Mouse (Mus musculus) CH12.LX (cell line): ENCODE measurements around the gene Arhgap21. TPM values are rescaled to one million over a fixed set of nuclear protein-coding genes. Genes with fewer than 3 reads are reported as not detected.

Experiments
- DNase-seq: peaks from one replicate; pipeline ENCODE4 v3.0.0-alpha.2; 2013; ENCODE audit errors: extremely low read depth
- H3K27ac ChIP-seq: 2 replicates; pipeline ENCODE4 v1.5.1; 2012; ENCODE audit warnings: low read depth, mild to moderate bottlenecking, control low read depth, moderate library complexity; ENCODE audit not compliant: insufficient read depth
- H3K27me3 ChIP-seq: replicated peaks from 2 replicates; pipeline ENCODE3; 2012; ENCODE audit warnings: inconsistent platforms
- H3K36me3 ChIP-seq, 2 experiments: replicated peaks in 1 of 2; 2 replicates each; pipeline versions ENCODE3 to v1.6.1; 2012; ENCODE audit warnings: inconsistent platforms in 1 of 2, low read length in 1 of 2, mild to moderate bottlenecking in 1 of 2, mixed read lengths in 1 of 2, moderate library complexity in 1 of 2; ENCODE audit not compliant: control insufficient read depth in 1 of 2, insufficient read depth in 1 of 2
- H3K4me1 ChIP-seq, 2 experiments: 2 replicates each; pipeline ENCODE4 v1.6.1; 2012; ENCODE audit warnings: inconsistent platforms in 1 of 2, moderate library complexity in 1 of 2; ENCODE audit not compliant: insufficient read depth in 2 of 2, control insufficient read depth in 1 of 2
- H3K4me2 ChIP-seq: 2 replicates; pipeline ENCODE4 v1.6.1; 2012; ENCODE audit warnings: low read depth, mild to moderate bottlenecking, control low read depth; ENCODE audit not compliant: poor library complexity, insufficient read depth, severe bottlenecking
- H3K4me3 ChIP-seq, 3 experiments: fragments of 150-350 bp in 1 of 3; sonication (generic) in 1 of 3; replicated peaks in 1 of 3; 2 replicates each; pipeline versions ENCODE3 to v1.5.1; 2011 to 2012; ENCODE audit warnings: low read depth in 2 of 3, low read length in 2 of 3, mild to moderate bottlenecking in 2 of 3, moderate library complexity in 2 of 3, control low read depth in 1 of 3, improper control_type of control experiment in 1 of 3, inconsistent platforms in 1 of 3, mixed read lengths in 1 of 3; ENCODE audit not compliant: poor library complexity in 1 of 3
- H3K79me2 ChIP-seq: replicated peaks from 2 replicates; pipeline ENCODE4 v1.6.1; 2012; ENCODE audit warnings: mild to moderate bottlenecking, moderate library complexity; ENCODE audit not compliant: control insufficient read depth, poor library complexity, insufficient read depth, severe bottlenecking; ENCODE audit errors: extremely low read depth
- H3K9ac ChIP-seq: 2 replicates; pipeline ENCODE4 v1.6.1; 2012; ENCODE audit warnings: low read depth, mild to moderate bottlenecking, control low read depth, moderate library complexity; ENCODE audit not compliant: insufficient read depth
- H3K9me3 ChIP-seq: replicated peaks from 2 replicates; pipeline ENCODE3; 2012; ENCODE audit warnings: low read length, inconsistent platforms, mixed read lengths
- CHD1 ChIP-seq: IDR thresholded peaks from 2 replicates; pipeline ENCODE4 v1.6.1; 2012; ENCODE audit warnings: low read depth, low read length, improper control_type of control experiment, inconsistent platforms
- CTCF ChIP-seq, 2 experiments: IDR thresholded peaks in 1 of 2; conservative IDR thresholded peaks in 1 of 2; 2 replicates each; pipeline ENCODE4 v1.5.1; 2011 to 2012; ENCODE audit warnings: low read depth in 2 of 2, low read length in 2 of 2, improper control_type of control experiment in 1 of 2, inconsistent platforms in 1 of 2, mild to moderate bottlenecking in 1 of 2, moderate library complexity in 1 of 2
- ELF1 ChIP-seq: IDR thresholded peaks from 2 replicates; pipeline ENCODE4 v1.6.1; 2014; ENCODE audit warnings: low read depth, mild to moderate bottlenecking, inconsistent platforms, low read length, improper control_type of control experiment
- EP300 ChIP-seq: IDR thresholded peaks from 2 replicates; pipeline ENCODE4 v1.6.1; 2011; ENCODE audit warnings: low read length, improper control_type of control experiment
- GABPA ChIP-seq: IDR thresholded peaks from 2 replicates; pipeline ENCODE4 v1.6.1; 2012; ENCODE audit warnings: low read depth, low read length, improper control_type of control experiment, inconsistent platforms; ENCODE audit not compliant: insufficient replicate concordance
- HCFC1 ChIP-seq: IDR thresholded peaks from 2 replicates; pipeline ENCODE4 v1.6.1; 2012; ENCODE audit warnings: low read depth, mild to moderate bottlenecking, inconsistent platforms, low read length, improper control_type of control experiment
- JUND ChIP-seq: conservative IDR thresholded peaks from 2 replicates; pipeline ENCODE4 v1.6.1; 2011; ENCODE audit warnings: low read depth, low read length, improper control_type of control experiment
- KAT2A ChIP-seq: IDR thresholded peaks from 2 replicates; pipeline ENCODE4 v1.6.1; 2012; ENCODE audit warnings: low read length, improper control_type of control experiment, inconsistent platforms; ENCODE audit not compliant: insufficient replicate concordance
- MAFK ChIP-seq: IDR thresholded peaks from 2 replicates; pipeline ENCODE4 v1.6.1; 2011; ENCODE audit warnings: low read length, improper control_type of control experiment; ENCODE audit not compliant: insufficient replicate concordance
- MAZ ChIP-seq: IDR thresholded peaks from 2 replicates; pipeline ENCODE4 v1.6.1; 2012; ENCODE audit warnings: low read depth, mild to moderate bottlenecking, inconsistent platforms, low read length, improper control_type of control experiment, moderate library complexity
- MXI1 ChIP-seq: IDR thresholded peaks from 2 replicates; pipeline ENCODE4 v1.6.1; 2011; ENCODE audit warnings: mild to moderate bottlenecking, low read depth, low read length, improper control_type of control experiment
- MYC ChIP-seq: IDR thresholded peaks from 2 replicates; pipeline ENCODE4 v1.6.1; 2011; ENCODE audit warnings: low read depth, mild to moderate bottlenecking, improper control_type of control experiment, low read length
- PAX5 ChIP-seq: IDR thresholded peaks from 2 replicates; pipeline ENCODE4 v1.6.1; 2012; ENCODE audit warnings: low read length, inconsistent platforms, mixed read lengths
- POLR2A ChIP-seq: IDR thresholded peaks from 2 replicates; pipeline ENCODE4 v1.6.1; 2011; ENCODE audit warnings: low read depth, mild to moderate bottlenecking, improper control_type of control experiment, low read length
- POLR2AphosphoS2 ChIP-seq: IDR thresholded peaks from 2 replicates; pipeline ENCODE4 v1.6.1; 2011; ENCODE audit warnings: low read depth, low read length, improper control_type of control experiment
- RCOR1 ChIP-seq: conservative IDR thresholded peaks from 2 replicates; pipeline ENCODE4 v1.6.1; 2012; ENCODE audit warnings: low read depth, mild to moderate bottlenecking, inconsistent platforms, low read length, improper control_type of control experiment
- SIN3A ChIP-seq: IDR thresholded peaks from 2 replicates; pipeline ENCODE4 v1.6.1; 2012; ENCODE audit warnings: low read length, improper control_type of control experiment, inconsistent platforms
- SMC3 ChIP-seq: IDR thresholded peaks from 2 replicates; pipeline ENCODE4 v1.6.1; 2011; ENCODE audit warnings: low read depth, low read length, improper control_type of control experiment
- TCF12 ChIP-seq: IDR thresholded peaks from 2 replicates; pipeline ENCODE4 v1.6.1; 2014; ENCODE audit warnings: low read depth, mild to moderate bottlenecking, inconsistent platforms, low read length, improper control_type of control experiment
- UBTF ChIP-seq: IDR thresholded peaks from 2 replicates; pipeline ENCODE4 v1.6.1; 2012; ENCODE audit warnings: low read depth, mild to moderate bottlenecking, inconsistent platforms, low read length, improper control_type of control experiment, moderate library complexity
- USF1 ChIP-seq: IDR thresholded peaks from 2 replicates; pipeline ENCODE4 v1.6.1; 2014; ENCODE audit warnings: low read depth, mild to moderate bottlenecking, inconsistent platforms, low read length, improper control_type of control experiment
- ZC3H11A ChIP-seq: IDR thresholded peaks from 2 replicates; pipeline ENCODE4 v1.6.1; 2012; ENCODE audit warnings: low read depth, mild to moderate bottlenecking, inconsistent platforms, low read length, improper control_type of control experiment
- ZKSCAN1 ChIP-seq: IDR thresholded peaks from 2 replicates; pipeline ENCODE4 v1.6.1; 2012; ENCODE audit warnings: low read depth, inconsistent platforms, low read length, improper control_type of control experiment, borderline replicate concordance
- ZMIZ1 ChIP-seq: IDR thresholded peaks from 2 replicates; pipeline ENCODE4 v1.6.1; 2012; ENCODE audit warnings: low read depth, mild to moderate bottlenecking, inconsistent platforms, low read length, improper control_type of control experiment
- ZNF384 ChIP-seq: IDR thresholded peaks from 2 replicates; pipeline ENCODE4 v1.6.1; 2012; ENCODE audit warnings: low read depth, low read length, improper control_type of control experiment, inconsistent platforms
- dilution Hi-C: fragments of 300-500 bp; cut with MboI; formaldehyde crosslinking; loops from 2 replicates; pipeline ENCODE4 v1.14.3; 2020; ENCODE audit warnings: low sequenced_read_pairs; ENCODE audit not compliant: extremely low pct_unique_long_range_greater_than_20kb, extremely low pct_ligation_motif_present
- in situ Hi-C: fragments of 300-500 bp; cut with MboI; formaldehyde crosslinking; loops from 3 replicates; pipeline ENCODE4 v1.14.3; 2019; ENCODE audit warnings: low sequenced_read_pairs, low pct_ligation_motif_present, low pct_unique_long_range_greater_than_20kb, mixed read lengths
- polyA plus RNA-seq: library from polyadenylated mRNA; unstranded; fragments of >175 nt; gene quantifications from 2 replicates; pipeline ENCODE4 v1.2.1, GENCODE M21; 2012; ENCODE audit warnings: low read depth; ENCODE audit not compliant: insufficient read length
- total RNA-seq, 2 experiments: library from RNA; depleted of rRNA; stranded (reverse); fragments of 300-350 nt in 1 of 2; fragments of >200 nt in 1 of 2; gene quantifications; 2 replicates each; pipeline ENCODE4 v1.2.3; 2012 to 2014

The Arhgap21 gene
- total and polyA plus RNA-seq, 3 experiments: 7.6 to 22.7 (median 10.8) TPM

DNA sequence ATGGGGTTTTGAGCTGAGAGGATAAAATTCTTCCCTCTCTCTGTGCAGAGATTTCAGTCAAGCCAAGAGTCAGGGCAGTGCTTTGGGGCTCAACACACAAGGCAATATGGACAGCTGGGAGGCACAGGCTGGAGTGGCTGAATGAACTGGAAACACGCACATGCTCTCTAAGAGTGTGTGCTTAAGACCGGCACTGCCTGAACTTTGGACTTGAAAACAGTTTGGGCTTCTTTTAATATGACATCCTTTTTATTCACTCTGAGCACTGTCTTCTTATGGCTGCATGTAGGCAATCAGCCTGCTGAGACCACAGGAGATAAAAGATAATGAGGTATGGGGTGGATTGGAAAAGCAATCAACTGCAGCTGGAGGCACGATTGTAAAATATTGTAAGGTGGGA is 137.8 kb downstream of the Arhgap21 start:
- no peak for DNase-seq
- dilution Hi-C loops: no loop called here
- H3K36me3 ChIP-seq: no peaks in the 10 kb centered on the region
- no peaks in the 10 kb centered on the region for H3K4me1 ChIP-seq
- no peak overlapping the region for H3K4me2 ChIP-seq
- in situ Hi-C loops: no loop called here
- H3K9me3 ChIP-seq: no peaks in the 10 kb centered on the region
- no peak overlapping the region for H3K27ac ChIP-seq
- TF ChIP-seq MYC (no peak), ZKSCAN1 (no peak), KAT2A (no peak), ZNF384 (no peak), GABPA (no peak)
- H3K27me3 ChIP-seq: no peaks in the 10 kb centered on the region
- H3K4me3 ChIP-seq: no peak overlapping the region
- H3K9ac ChIP-seq: no peak overlapping the region
- no peaks in the 10 kb centered on the region for H3K79me2 ChIP-seq

DNA sequence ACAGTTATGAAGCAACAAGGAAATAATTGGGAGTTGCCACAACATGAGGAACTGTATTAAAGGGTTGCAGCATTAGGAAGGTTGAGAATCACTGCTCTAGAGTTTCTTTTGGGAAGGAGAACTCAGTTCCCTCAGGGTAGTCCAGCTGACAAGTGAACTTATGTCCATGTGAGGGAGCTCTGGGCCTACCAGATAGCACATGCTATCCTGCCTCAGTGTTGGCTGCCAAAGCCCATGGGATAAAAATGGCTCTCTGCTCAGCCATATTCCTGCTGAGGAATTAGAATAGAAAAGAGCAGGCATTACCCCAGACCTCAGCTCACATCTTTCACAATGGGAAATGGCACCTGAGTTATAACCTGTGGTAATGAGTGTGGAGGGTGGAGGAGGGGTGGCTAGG is 142.4 kb downstream of the Arhgap21 start:
- in situ Hi-C loops: no loop called here

DNA sequence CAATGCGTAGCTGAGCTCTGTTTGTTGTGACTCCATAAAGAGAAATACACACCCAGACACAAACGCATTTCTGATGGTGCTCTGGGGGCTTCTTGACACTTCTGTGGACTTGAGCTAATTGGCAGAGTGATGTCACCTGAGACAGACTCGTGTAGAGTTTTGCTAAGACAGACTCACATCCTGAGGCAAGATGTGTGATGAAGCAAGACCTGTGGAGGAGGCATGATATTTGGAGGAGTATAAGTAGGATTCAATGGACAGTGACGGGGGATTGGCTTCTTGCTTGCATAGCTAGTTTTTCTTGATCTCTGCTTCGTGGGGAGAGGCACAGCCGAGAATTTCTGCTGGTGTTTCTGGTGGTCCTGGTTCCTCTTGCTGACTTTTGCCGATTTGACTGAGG is 150.5 kb downstream of the Arhgap21 start:
- no peaks in the 10 kb centered on the region for H3K9me3 ChIP-seq
- no peaks in the 10 kb centered on the region for H3K79me2 ChIP-seq
- TF ChIP-seq TCF12: no peak
- TF ChIP-seq UBTF: no peak
- no peak for TF ChIP-seq POLR2AphosphoS2
- no peak for TF ChIP-seq SMC3
- no peak for TF ChIP-seq ELF1
- no peak for TF ChIP-seq PAX5
- H3K9ac ChIP-seq: no peak overlapping the region
- H3K27me3 ChIP-seq: no peaks in the 10 kb centered on the region
- dilution Hi-C loops: no loop called here
- peaks cover 0 to 3% of the 10 kb centered on the region in 2 experiments; a peak in 1 of 4 replicates for H3K4me1 ChIP-seq
- no peak overlapping the region for H3K4me3 ChIP-seq
- no peak overlapping the region for H3K4me2 ChIP-seq
- H3K36me3 ChIP-seq: no peaks in the 10 kb centered on the region
- no peak for DNase-seq
- H3K27ac ChIP-seq: no peak overlapping the region
- in situ Hi-C loops: no loop called here

More for the DNA sequence above, 142.4 kb downstream of the Arhgap21 start:
- H3K27ac ChIP-seq: no peak overlapping the region
- no peak overlapping the region for H3K4me3 ChIP-seq
- H3K27me3 ChIP-seq: no peaks in the 10 kb centered on the region
- dilution Hi-C loops: no loop called here
- H3K9me3 ChIP-seq: no peaks in the 10 kb centered on the region
- H3K4me2 ChIP-seq: no peak overlapping the region
- H3K9ac ChIP-seq: no peak overlapping the region
- H3K4me1 ChIP-seq: no peaks in the 10 kb centered on the region
- H3K79me2 ChIP-seq: no peaks in the 10 kb centered on the region
- no peaks in the 10 kb centered on the region for H3K36me3 ChIP-seq
- TF ChIP-seq POLR2AphosphoS2 (no peak), USF1 (no peak), ZC3H11A (no peak), CTCF (conservative IDR thresholded peaks at IDR 0.05 in 1 of 2, IDR thresholded peaks at IDR 0.05 in 1 of 2; ENCODE audit: low read depth in 2 of 2, low read length in 2 of 2) (no peak; a peak in 1 of 4 replicates), EP300 (no peak), MXI1 (no peak), MAZ (no peak), CHD1 (no peak), UBTF (no peak), SIN3A (no peak), POLR2A (no peak), MAFK (no peak), SMC3 (no peak), HCFC1 (no peak), JUND (no peak), RCOR1 (no peak), ZNF384 (no peak), PAX5 (no peak), ZMIZ1 (no peak)
- DNase-seq: no peak
